Mouse (Mus musculus) bone marrow macrophage, adult 2 months (primary cell): ENCODE data around the gene Grip1. TPM values are rescaled to one million over a fixed set of nuclear protein-coding genes. Genes with fewer than 3 reads are reported as not detected.
"Not testable (repeated sequence)": the region's sequence is repeated elsewhere in the genome, so short reads cannot be mapped to it uniquely, and the experiment has no call there.

ENCODE experiments used
- H3K27ac ChIP-seq: 2 replicates; pipeline ENCODE4 v1.5.1; 2012; ENCODE audit warnings: low read depth, low read length; ENCODE audit not compliant: insufficient read depth
- H3K4me1 ChIP-seq: 2 replicates; pipeline ENCODE4 v1.6.1; 2012; ENCODE audit warnings: low read length; ENCODE audit not compliant: control insufficient read depth, insufficient read depth
- H3K4me3 ChIP-seq: 2 replicates; pipeline ENCODE4 v1.5.1; 2012; ENCODE audit warnings: mild to moderate bottlenecking, low read length, moderate library complexity; ENCODE audit not compliant: insufficient read depth
- CTCF ChIP-seq: IDR thresholded peaks from 2 replicates; pipeline ENCODE4 v1.5.1; 2012; ENCODE audit warnings: low read depth, mild to moderate bottlenecking, low read length, moderate library complexity
- POLR2A ChIP-seq: IDR thresholded peaks from 2 replicates; pipeline ENCODE4 v1.6.1; 2012; ENCODE audit warnings: mild to moderate bottlenecking, low read depth, low read length, borderline replicate concordance
- polyA plus RNA-seq: library from polyadenylated mRNA; stranded (reverse); fragments of >200 nt; gene quantifications from 2 replicates; pipeline ENCODE4 v1.2.4, GENCODE M21; 2012; ENCODE audit not compliant: missing spikeins, insufficient read depth, insufficient read length

Gene Grip1
- polyA plus RNA-seq, 1 experiment: not detected

DNA sequence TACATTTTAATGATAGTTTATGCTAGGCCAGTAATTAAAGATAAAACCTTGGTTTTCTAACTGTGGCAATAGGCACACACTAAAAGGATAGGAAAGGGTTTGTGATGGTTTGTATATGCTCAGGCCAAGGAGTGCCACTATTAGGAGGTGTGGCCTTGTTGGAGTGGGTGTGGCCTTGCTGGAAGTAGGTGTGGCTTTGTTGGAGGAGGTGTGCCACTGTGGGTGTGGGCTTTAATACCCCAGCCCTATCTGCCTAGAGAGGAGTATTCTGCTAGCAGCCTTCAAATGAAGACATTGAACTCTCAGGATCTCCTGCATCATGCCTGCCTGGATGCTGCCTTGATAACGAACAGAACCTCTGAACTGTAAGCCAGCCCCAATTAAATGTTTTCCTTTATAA, 647.2 kb downstream of the Grip1 start:
- no peak for TF ChIP-seq CTCF
- no peak for TF ChIP-seq POLR2A
- H3K4me1 ChIP-seq: peaks cover 5% of the 10 kb centered on the region
- H3K27ac ChIP-seq: no peak overlapping the region
- H3K4me3 ChIP-seq: no peak overlapping the region

DNA sequence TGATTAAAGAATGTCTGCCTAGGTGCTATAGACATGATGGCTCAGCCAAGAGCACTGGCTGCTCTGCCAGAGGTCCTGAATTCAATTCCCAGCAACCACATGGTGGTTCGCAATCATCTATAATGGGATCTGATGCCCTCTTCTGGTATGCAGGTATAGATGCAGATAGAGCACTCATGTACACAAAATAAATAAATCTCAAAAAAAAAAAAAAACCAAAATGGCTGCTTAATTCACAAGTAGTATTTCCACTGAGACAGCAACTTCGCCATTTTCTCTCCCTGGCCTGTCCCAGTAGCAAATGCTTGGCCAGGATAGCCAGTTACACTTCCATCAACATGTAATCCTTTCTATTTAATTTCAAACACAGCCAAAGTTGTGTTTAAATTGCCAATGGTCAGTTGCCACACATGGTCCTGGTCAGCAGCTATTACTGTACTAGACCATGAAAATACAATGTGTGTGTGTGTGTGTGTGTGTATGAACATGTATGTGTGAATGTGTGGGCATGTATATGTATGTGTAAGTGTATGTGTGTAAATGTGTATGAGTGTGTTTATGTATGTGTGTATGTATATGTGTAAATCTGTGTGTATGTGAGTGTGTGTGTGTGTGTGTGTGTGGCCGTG, 658.2 kb downstream of the Grip1 start:
- no peak for TF ChIP-seq POLR2A
- TF ChIP-seq CTCF: no peak
- peak overlapping the region; percentile 81 for H3K4me3 ChIP-seq
- no peaks in the 10 kb centered on the region; the same call in 1 of the 2 replicates for H3K4me1 ChIP-seq
- peak overlapping the region; percentile 69; the same call in 1 of the 2 replicates for H3K27ac ChIP-seq

DNA sequence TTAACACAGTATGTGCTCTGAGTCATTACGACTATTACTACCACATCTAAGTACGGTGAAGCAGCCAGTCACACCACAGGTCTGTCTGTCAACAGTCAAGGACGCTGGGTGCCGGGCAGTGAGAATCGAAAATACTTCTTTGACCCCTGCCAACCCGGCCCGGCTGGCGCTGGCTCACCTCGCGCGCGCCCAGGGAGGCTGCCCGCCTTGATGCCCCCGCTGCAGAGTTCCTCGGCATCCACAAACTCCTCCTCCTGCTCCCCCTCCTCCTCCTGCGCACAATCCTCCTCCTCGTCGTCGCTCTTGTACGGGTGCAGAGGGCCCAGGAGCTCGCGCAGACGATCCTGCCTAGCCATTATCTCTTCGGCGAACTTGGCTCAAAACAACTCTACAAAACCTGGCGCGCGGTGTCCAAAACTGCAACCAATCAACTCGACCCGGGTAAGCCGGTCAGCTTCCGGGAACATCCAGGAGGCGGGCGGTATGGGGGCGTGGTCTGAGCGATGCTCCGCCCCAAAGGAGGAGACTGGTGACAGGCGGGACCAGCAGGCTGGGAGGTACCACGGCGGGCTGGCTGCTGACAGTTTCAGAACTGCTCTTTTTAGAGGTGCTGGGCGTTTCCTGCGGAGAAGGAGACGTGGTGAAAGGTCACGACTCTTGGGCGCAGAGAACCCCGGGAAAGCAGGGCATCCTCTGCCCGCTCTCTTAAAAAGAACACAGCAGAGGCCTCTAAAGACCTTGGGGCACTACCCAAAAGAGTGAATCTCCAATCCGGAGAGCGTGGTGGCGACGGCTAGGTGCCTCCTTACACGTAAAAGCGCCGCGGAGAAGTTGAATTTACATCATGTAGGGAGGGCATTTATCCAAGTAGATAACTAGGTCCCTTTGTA, 659.1 kb downstream of the Grip1 start, which contains the start of gene Helb:
Helb (minus strand) TSS at position 481 of the 890 bp plus-strand sequence.
- Histone ChIP-seq H3K4me3 (peak within 1 kb of the TSS; percentile 81), H3K4me1 (no peaks in the 10 kb centered on the region; the same call in 1 of the 2 replicates), H3K27ac (peak within 1 kb of the TSS; percentile 81)
- no peak for TF ChIP-seq CTCF
- no peak for TF ChIP-seq POLR2A

DNA sequence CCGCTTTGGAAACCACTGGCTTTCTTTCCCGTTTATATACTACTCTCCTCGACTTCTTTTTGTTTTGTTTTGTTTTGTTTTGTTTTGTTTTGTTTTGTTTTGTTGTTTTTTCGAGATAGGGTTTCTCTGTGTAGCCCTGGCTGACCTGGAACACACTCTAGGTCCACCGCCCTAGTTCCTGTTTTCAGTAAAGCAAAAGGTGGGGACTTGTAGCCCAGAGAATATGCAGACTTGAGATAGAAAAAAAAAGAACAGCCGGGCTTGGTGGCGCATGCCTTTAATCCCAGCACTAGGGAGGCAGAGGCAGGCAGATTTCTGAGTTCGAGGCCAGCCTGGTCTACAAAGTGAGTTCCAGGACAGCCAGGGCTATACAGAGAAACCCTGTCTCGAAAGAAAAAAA, 659.9 kb downstream of the Grip1 start:
- Histone ChIP-seq H3K27ac (peak overlapping the region; percentile 81), H3K4me3 (peak overlapping the region; percentile 70)
- not testable (repeated sequence) for H3K4me1 ChIP-seq

DNA sequence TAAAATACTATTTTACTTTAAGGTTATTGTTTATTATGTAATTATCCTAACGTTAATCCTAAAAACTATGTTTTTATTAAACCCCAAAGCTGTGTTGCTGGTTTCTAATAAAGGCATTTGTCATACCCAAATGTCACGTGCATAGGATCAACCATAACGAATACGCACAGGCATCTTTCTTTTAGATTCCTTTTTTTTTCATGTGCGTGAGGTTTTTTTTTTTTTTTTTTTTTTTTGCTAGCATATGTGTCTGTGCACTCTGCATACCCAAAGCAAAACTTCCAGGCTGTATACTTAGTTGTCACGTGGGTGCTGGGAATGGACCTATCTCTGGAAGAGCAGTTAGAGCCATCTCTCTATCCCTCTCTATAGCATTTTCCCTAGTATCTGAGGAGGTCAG, 660.4 kb downstream of the Grip1 start:
- Histone ChIP-seq H3K27ac (no peak overlapping the region), H3K4me1 (no peaks in the 10 kb centered on the region; the same call in 1 of the 2 replicates), H3K4me3 (no peak overlapping the region)
- TF ChIP-seq CTCF (no peak), POLR2A (no peak)

DNA sequence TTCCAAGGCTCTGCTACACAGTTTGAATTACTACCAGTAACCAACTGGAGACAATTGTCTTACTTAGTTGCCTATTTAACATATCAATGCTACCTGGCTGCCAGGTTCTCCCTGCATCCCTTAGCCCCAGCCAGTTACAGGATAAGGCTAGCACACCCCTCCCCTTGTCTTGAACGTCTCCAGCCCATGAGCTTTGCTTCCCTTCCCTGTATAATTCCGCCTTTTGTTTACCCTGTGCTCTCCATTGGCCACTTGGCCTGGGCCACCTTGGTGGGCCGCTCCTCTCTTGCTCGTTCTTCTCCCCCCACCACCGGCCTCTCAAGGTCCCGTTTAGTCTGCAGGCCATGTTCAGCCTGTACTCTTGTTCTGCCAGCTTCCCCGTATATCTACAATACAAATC, 660.9 kb downstream of the Grip1 start:
- Histone ChIP-seq H3K4me3 (no peak overlapping the region), H3K4me1 (no peaks in the 10 kb centered on the region; the same call in 1 of the 2 replicates), H3K27ac (no peak overlapping the region)
- TF ChIP-seq POLR2A (no peak), CTCF (no peak)

DNA sequence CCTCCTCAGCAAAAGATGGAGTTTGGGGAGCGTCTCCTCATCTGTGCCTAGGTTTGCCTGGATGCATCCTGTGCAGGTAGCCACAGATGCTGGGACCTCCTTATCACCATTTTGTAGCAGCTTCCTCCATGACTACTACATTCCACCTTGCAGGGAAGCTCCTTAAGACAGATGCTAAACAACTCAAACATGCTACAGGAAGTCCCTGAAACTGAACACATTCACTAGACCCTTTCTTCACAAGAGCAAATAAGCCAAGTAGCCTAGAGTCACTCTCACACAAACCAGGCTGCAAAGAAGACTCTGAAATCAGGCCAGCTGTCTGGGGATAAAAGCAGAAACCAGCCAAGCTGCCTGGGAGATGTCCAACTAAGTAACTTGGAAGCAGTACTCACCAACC, 661.6 kb downstream of the Grip1 start:
- Histone ChIP-seq H3K4me1 (peaks cover 3% of the 10 kb centered on the region), H3K4me3 (no peak overlapping the region), H3K27ac (no peak overlapping the region)
- TF ChIP-seq CTCF (no peak), POLR2A (no peak)

DNA sequence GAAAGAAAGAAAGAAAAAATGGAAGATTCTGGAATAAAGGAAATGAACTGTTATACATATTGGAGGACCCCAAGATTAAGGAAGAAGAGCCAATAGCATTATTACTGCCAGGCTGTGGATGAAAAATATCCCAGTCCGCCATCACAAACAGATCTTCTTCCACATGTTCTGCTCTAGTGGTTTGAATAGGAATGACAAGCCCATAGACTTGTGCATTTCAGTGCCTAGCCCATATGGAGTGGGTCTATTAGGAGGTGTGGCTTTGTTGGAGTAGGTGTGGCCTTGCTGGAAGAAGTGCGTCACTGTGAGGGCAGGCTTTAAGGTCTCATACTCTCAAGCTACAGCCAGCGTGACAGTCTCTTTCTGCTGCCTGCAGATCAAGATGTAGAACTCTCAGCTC, 670.1 kb downstream of the Grip1 start:
- no peak for TF ChIP-seq CTCF
- Histone ChIP-seq H3K4me1 (peaks cover 31% of the 10 kb centered on the region), H3K27ac (no peak overlapping the region), H3K4me3 (no peak overlapping the region)

DNA sequence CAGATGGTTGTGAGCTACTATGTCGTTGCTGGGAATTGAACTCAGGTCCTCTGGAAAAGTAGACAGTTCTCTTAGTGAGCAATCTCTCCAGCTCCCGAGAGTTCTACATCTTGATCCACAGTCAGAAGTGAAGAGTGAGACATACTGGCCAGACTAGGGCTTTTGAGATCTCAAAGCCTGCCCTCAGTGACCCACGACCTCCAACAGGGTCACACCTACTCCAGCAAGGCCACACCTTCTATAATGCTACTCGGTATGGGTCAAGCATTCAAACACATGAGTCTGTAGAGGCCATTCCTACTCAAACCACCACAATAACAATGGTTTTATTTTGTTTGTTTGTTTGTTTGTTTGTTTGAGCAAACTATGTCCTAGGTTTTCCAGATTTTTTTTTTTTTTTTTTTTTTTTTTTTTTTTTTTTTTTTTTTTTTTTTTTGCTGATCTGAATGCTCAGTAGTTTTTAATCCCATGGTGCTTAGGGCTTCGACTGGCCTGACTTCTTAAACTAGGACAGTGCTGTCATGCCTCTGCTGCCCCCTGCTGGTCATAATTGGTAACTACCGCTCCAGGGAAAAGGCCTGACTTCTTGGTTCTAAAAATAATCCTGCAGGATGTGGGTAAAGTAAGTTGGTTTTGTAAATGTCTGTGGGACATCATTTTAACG, 671.3 kb downstream of the Grip1 start:
- Histone ChIP-seq H3K27ac (peak overlapping the region; percentile 73), H3K4me3 (no peak overlapping the region), H3K4me1 (peaks cover 35% of the 10 kb centered on the region)
- TF ChIP-seq CTCF: peak; percentile 58; the same call in 1 of the 2 replicates
- no peak for TF ChIP-seq POLR2A

DNA sequence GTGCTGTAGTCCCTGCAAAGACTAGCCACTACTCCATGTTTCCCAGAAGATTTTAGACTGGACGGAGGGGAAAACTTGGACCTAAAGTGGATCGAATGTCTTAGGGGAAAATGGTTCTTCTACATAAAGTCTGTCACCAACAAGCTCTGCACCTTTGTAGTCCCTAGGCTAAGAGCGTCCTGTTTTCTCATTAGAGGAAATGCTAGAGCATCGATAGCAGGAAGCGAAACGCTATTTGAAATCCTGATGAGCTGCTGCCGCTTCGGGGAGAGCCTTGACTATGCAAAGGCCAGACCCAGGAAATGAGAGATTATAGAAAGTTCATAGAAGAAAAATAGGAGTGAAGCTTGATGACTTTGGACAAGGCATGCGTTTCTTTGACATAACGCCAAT, 671.8 kb downstream of the Grip1 start:
- no peak for TF ChIP-seq CTCF
- no peak for TF ChIP-seq POLR2A
- Histone ChIP-seq H3K27ac (peak overlapping the region; percentile 73), H3K4me1 (peaks cover 30% of the 10 kb centered on the region), H3K4me3 (peak overlapping the region; percentile 26; the same call in 1 of the 2 replicates)
